Mouse (Mus musculus): Measurements from ENCODE around the gene Aplf.
A peak's percentile ranks its signal among the peaks of the same experiment; 100 is the strongest.
"Not testable (repeated sequence)": the region's sequence is repeated elsewhere in the genome, so short reads cannot be mapped to it uniquely, and the experiment has no call there.

The Aplf gene

GRCm38 (mm10) chr6:87671771-87672517 lies at the start of gene Aplf:
Aplf (minus strand) TSS chr6:87672193.
- DNase-seq = peak; percentile 87

- DNase-seq = no peak
Measured at GRCm38 (mm10) chr6:87714091-87714490, 42.1 kb upstream of the Aplf start.

- no peak for DNase-seq
Measured at GRCm38 (mm10) chr6:87712311-87712710, 40.3 kb upstream of the Aplf start.

GRCm38 (mm10) chr6:87706246-87706645 lies 34.3 kb upstream of the Aplf start:
- DNase-seq = peak; percentile 3

GRCm38 (mm10) chr6:87696544-87696943 lies 24.6 kb upstream of the Aplf start:
- no peak for DNase-seq

- DNase-seq = no peak
Measured at GRCm38 (mm10) chr6:87695947-87696346, 24.0 kb upstream of the Aplf start.

- DNase-seq = no peak
Measured at GRCm38 (mm10) chr6:87680418-87680817, 8.4 kb upstream of the Aplf start.

- peak; percentile 6 for DNase-seq
Measured at GRCm38 (mm10) chr6:87672661-87673060, 668 bp upstream of the Aplf start.

GRCm38 (mm10) chr6:87671353-87671752 lies 640 bp downstream of the Aplf start:
- no peak for DNase-seq

- DNase-seq = peak; percentile 42
Measured at GRCm38 (mm10) chr6:87669894-87670588, 2.0 kb downstream of the Aplf start.

GRCm38 (mm10) chr6:87668733-87669132 lies 3.3 kb downstream of the Aplf start:
- DNase-seq = no peak

GRCm38 (mm10) chr6:87667804-87668203 lies 4.2 kb downstream of the Aplf start:
- no peak for DNase-seq

GRCm38 (mm10) chr6:87663445-87663844 lies 8.5 kb downstream of the Aplf start:
- no peak for DNase-seq

- DNase-seq = no peak
Measured at GRCm38 (mm10) chr6:87662197-87662596, 9.8 kb downstream of the Aplf start.

GRCm38 (mm10) chr6:87661707-87662106 lies 10.3 kb downstream of the Aplf start:
- DNase-seq = no peak

GRCm38 (mm10) chr6:87658816-87659215 lies 13.2 kb downstream of the Aplf start:
- no peak for DNase-seq

GRCm38 (mm10) chr6:87653904-87654638 lies 17.9 kb downstream of the Aplf start:
- no peak for DNase-seq

- DNase-seq = no peak
Measured at GRCm38 (mm10) chr6:87653478-87653877, 18.5 kb downstream of the Aplf start.

- DNase-seq = no peak
Measured at GRCm38 (mm10) chr6:87652670-87653069, 19.3 kb downstream of the Aplf start.

- DNase-seq = no peak
Measured at GRCm38 (mm10) chr6:87651787-87652186, 20.2 kb downstream of the Aplf start.

GRCm38 (mm10) chr6:87638134-87638660 lies 33.8 kb downstream of the Aplf start:
- no peak for DNase-seq

GRCm38 (mm10) chr6:87632176-87632575 lies 39.8 kb downstream of the Aplf start:
- DNase-seq = no peak

GRCm38 (mm10) chr6:87628936-87629335 lies 43.1 kb downstream of the Aplf start:
- DNase-seq = not testable (repeated sequence)
